Mouse (Mus musculus) lung, postnatal 25 days (tissue): ENCODE measurements around the gene Rgsl1.
A peak's percentile ranks its signal among the peaks of the same experiment; 100 is the strongest.
"Not testable (repeated sequence)": the region's sequence is repeated elsewhere in the genome, so short reads cannot be mapped to it uniquely, and the experiment has no call there.

Experiments used
- DNase-seq: peaks from one replicate; pipeline ENCODE4 v3.0.0; 2022; ENCODE audit warnings: low spot score

The Rgsl1 gene

GRCm38 (mm10) chr1:153844042-153844441 is at the start of gene Rgsl1:
Rgsl1 (minus strand) TSS chr1:153844142.
- DNase-seq = no peak

GRCm38 (mm10) chr1:153891442-153891841 is 47.5 kb upstream of the Rgsl1 start, which contains the start of gene Teddm1a:
Teddm1a (plus strand) TSS chr1:153891742.
- DNase-seq = no peak

- no peak for DNase-seq
These were observed 46.2 kb upstream of the Rgsl1 start for GRCm38 (mm10) chr1:153890121-153890520.

GRCm38 (mm10) chr1:153886024-153886633 is 42.2 kb upstream of the Rgsl1 start:
- no peak for DNase-seq

DNA sequence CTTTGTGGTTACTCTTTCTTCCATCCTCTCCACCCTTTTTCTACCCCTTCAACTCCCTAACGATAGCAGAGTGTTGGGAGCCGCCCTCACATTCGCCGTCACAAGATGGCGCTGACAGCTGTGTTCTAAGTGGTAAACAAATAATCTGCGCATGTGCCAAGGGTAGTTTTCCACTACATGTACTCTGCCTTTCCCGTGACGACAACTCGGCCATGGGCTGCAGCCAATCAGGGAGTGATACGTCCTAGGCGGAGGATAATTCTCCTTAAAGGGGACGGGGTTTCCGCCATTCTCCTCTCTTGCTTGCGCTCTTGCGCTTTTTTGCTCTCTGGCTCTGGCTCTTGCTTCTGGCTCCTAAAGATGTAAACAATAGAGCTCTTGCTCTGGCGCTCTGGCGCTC is 36.4 kb upstream of the Rgsl1 start:
- DNase-seq = not testable (repeated sequence)

- DNase-seq = no peak
These were observed 30.1 kb upstream of the Rgsl1 start, which contains the start of gene Teddm1b for GRCm38 (mm10) chr1:153874045-153874444. Teddm1b (plus strand) TSS chr1:153874345.

- no peak for DNase-seq
These were observed 12.0 kb upstream of the Rgsl1 start for GRCm38 (mm10) chr1:153855946-153856345.

DNA sequence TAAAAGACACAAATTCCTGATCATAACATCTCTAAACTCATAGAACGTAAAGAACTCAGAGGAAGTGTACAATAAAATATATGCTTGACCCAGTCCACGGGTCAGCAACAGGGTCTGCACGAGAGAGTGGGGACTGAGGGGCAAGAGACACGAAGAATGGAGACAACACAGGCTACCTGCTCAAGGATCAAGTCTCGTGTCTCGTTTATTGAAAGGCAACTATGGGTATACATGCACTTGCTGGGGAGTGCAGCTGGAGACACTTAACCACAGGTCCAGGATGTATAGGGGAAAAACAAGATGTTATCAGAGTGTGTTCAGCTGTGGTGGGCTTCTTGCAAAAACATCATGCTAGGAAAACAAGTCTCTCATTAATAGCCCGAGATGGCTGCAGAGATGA is 8.8 kb upstream of the Rgsl1 start:
- not testable (repeated sequence) for DNase-seq

GRCm38 (mm10) chr1:153846867-153847266 is 2.9 kb upstream of the Rgsl1 start:
- DNase-seq = no peak

DNA sequence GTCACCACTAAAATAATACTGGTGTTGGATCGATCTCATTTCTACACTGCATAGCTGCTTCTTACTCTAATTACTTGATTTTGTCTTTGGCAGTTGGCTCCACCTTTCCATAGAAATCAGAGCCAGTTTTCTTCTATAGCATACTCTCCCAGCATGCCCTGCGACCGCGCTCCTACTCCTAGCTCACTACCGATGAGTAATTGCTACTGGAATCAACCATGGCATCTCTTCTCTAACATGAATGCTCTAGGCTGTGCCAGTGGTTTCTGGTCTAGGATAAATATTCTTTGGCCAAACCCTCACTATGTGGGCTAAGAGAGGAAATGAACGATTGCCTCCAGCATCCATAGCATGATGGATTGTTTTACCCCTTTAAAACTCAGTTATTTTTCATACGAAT is 2.5 kb upstream of the Rgsl1 start:
- DNase-seq = no peak

GRCm38 (mm10) chr1:153842121-153842740 is 1.7 kb downstream of the Rgsl1 start:
- no peak for DNase-seq

DNA sequence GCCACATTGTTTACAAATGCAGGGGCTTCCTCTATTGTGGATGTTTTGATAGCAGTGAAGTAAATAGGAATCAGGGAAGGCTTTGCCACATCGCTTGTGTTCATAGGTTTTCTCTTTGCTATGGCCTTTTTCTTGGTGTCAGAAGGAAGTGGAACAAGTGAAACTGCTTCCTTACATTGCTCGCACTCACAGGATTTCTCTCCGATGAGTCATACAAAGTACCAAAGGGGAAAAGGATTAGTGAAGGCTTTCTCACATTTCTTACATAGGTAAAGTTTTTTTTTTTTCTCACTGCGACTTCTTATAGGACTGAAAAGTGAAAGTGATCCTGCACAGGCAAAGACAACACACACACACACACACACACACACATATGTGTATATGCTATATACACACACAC is 7.9 kb downstream of the Rgsl1 start:
- no peak for DNase-seq

- no peak for DNase-seq
These were observed 13.2 kb downstream of the Rgsl1 start for GRCm38 (mm10) chr1:153830746-153831145.

- DNase-seq = no peak
These were observed 23.7 kb downstream of the Rgsl1 start for GRCm38 (mm10) chr1:153820216-153820615.

DNA sequence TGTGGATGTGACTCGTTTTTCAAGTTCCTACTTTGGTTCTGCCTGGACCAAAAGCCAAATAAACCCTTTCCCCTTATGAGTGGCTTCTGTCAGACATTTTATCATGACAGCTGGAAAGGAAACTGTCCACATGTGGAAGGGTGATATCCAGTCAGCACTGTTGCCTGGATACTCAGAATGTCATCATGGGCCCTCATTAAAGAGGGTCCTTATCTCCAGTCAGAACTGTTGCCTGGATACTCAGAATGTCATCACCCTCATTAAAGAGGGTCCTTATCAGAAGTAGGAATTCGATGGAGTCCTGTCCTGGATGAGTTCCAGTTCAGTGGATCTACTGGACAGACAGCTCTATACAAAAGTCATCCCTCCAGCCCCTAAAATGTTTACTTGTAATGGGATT is 29.7 kb downstream of the Rgsl1 start:
- DNase-seq = no peak

- peak; percentile 60 for DNase-seq
These were observed 36.5 kb downstream of the Rgsl1 start for GRCm38 (mm10) chr1:153807390-153807993.

GRCm38 (mm10) chr1:153803530-153803929 is 40.4 kb downstream of the Rgsl1 start:
- DNase-seq = no peak

DNA sequence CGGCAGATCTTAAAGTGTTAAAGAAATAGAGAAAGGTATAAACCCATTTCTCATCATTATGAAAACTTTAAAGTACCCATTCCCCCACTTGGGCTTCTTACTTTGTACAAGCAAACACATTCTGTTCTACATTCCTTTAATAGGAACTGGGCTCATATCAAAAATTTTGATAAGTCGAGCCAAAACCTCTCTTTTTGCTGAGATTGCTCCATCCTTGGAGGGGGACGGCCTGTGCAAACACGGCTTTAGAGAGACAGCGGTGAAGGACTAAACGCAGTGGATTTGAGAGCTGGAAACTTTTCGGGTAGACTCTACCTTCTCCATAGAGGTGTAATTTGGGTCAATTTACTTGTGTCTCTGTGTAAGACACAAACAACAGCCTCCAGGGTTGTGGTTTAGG is 41.3 kb downstream of the Rgsl1 start:
- peak; percentile 35 for DNase-seq

DNA sequence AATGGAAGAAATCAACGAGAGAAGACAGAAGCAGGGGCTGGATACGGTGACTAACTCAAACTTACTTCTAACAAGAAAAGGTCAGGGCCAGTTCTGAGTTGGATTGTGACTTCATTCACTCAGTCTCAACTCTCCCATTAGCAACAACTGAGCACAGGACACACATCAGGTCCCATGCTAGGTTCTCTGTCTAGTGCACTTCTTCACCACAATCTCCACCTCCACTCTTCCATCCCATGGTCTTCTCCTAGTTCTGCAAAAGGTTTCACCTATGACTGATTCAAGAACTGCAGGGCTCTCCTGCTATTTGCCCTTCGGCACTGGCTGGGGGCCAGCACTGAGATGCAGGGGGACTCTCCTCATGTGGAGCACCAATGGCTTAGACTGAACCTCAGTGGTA is 49.7 kb downstream of the Rgsl1 start:
- no peak for DNase-seq

DNA sequence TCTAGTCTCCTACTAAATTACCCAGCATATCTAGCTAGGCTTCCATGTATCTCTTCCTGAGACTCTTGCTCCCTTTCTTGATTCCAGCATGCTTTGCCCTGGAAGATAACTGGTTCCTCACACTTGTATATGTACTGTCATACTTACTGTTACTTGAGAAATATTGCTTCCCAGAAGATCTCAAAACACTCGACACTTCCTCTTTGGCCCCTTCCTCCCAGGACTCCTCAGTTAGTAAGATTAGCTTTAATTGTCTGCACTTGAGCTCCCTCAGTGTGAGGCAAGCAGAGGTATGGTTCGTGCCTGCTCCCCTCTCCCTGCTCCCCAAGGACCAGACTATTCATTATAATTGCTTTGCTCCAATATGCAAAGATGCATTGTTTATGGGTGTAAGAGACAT is 53.2 kb downstream of the Rgsl1 start:
- no peak for DNase-seq

DNA sequence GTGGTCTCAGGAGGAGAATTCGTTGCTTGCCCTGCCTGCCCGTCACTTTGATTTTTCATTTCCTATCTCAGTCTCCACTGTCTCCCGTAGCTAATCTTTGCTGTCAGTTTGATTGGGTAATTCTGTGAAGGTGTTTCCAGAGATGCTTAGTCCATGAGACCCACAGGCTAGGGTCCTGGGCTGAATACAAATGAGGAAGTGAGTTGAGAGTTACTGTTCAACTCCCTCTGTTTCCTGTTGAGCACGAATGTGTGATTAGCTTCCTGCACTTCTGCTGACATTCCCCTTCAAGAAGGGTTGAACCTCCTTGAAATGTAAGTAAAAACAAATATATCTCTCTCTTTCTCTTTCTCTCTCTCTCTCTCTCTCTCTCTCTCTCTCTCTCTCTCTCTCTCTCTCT is 58.3 kb downstream of the Rgsl1 start:
- DNase-seq = no peak

DNA sequence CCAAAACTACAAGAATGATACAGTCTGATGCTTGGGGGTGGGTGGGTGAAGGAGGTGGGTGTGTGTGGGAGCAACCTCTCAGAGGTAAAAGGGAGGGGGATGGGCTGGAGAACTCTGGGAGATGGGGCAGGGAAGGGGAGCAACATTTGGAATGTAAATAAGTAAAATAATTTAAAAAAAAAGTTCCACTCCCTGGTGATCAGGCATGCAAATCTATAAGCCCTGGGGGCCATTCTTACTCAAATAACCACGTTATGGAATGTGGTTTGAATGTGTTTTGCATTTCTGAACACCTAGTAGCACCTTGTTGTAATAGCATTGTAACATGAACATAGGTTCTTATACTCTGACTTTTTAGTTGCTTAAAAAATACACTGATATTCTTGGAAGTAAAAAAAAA is 60.6 kb downstream of the Rgsl1 start:
- DNase-seq = no peak

DNA sequence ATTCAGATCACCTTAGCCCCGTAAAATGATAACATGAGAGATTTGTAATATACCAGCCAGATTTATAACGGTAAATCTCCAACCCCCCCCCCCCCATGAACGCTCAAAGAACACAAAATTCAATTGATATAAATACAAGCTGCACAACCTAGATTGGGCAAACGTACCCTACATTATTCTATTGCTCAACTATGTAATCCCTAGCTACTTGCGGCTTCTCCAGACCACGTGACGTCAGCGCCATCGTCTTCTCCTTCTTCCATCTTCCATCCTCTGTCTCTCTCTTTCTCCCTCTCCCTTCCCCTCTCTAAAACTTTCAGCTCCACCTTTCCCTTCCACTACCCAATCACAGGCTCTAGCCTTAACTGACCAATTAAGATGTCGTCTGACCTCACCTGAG is 65.7 kb downstream of the Rgsl1 start:
- DNase-seq = no peak

GRCm38 (mm10) chr1:153776257-153776656 is 67.7 kb downstream of the Rgsl1 start:
- no peak for DNase-seq
